Mouse (Mus musculus): Measurements from ENCODE around the gene Scn4a. TPM values are rescaled to one million over a fixed set of nuclear protein-coding genes. Genes with fewer than 3 reads are reported as not detected.

Scn4a gene
- polyA plus RNA-seq, 1 experiment from 2014 or later, result not detected

DNA sequence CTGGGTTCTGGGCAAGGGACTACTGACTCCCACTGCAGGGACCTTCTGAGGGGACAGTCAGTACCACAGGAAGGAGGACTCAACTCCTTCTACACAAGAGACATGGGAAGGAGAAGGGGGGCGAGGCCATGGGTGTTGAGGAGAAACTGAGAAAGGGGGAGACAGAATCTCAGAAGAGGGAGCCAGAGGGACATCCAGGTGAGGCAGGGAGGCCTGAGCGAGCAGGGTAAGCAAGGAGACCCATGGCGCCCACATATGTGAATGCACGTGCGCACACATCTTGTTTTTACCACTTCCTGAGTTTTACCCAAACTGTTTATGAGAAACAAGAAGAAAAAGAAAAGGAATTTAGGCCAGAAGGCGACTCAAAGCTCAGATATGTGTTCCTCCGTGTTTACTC, 35.3 kb downstream of the Scn4a start:
- Histone ChIP-seq H3K4me2 (ENCODE audit: low read depth, low read length, severe bottlenecking) (no peak overlapping the region), H3K36me3 (ENCODE audit: control insufficient read depth, insufficient read depth, low read length) (no peaks in the 10 kb centered on the region), H3K9ac (ENCODE audit: low read length) (no peak overlapping the region), H3K4me3 (ENCODE audit: low read depth, low read length) (no peak overlapping the region), H3K27ac (ENCODE audit: low read depth, low read length) (no peak overlapping the region), H3K4me1 (replicated peaks; ENCODE audit: control insufficient read depth, insufficient read depth, low read length) (no peaks in the 10 kb centered on the region; the same call in 1 of the 2 replicates), H3K9me3 (ENCODE audit: control insufficient read depth, low read length) (no peaks in the 10 kb centered on the region), H3K27me3 (ENCODE audit: control insufficient read depth, insufficient read depth, low read length) (no peaks in the 10 kb centered on the region)
- 84% methylated on average over 7 of the region's 7 CpGs for WGBS
- DNase-seq (ENCODE audit: low spot score) (no peak), ATAC-seq (replicated peaks; ENCODE audit: low FRiP score) (no peak)

DNA sequence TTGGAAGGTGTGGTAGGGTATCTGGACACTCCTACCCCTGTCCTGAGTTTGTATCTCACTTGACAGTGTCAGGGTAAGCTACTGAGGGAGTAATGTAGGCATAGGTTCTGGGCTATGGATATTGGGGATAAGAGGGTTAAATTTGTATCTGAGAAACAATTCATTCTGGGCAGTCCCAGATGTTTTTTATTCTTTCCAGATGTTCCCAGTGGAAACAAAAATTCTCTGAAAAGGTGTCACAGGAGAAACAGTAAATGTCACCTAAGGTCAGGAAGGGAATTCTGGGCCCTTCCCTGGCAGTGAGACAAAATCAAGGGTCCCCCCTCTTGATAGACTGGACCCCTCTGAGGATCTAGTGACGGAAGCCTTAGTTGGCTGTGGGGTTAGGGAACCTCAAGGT, 36.7 kb downstream of the Scn4a start:
- DNase-seq (ENCODE audit: low spot score) (no peak), ATAC-seq (replicated peaks; ENCODE audit: low FRiP score) (no peak)
- Histone ChIP-seq H3K36me3 (ENCODE audit: control insufficient read depth, insufficient read depth, low read length) (no peaks in the 10 kb centered on the region), H3K4me2 (ENCODE audit: low read depth, low read length, severe bottlenecking) (no peak overlapping the region), H3K4me1 (replicated peaks; ENCODE audit: control insufficient read depth, insufficient read depth, low read length) (no peaks in the 10 kb centered on the region; the same call in 1 of the 2 replicates), H3K9me3 (ENCODE audit: control insufficient read depth, low read length) (no peaks in the 10 kb centered on the region), H3K27ac (ENCODE audit: low read depth, low read length) (no peak overlapping the region), H3K27me3 (ENCODE audit: control insufficient read depth, insufficient read depth, low read length) (no peaks in the 10 kb centered on the region), H3K4me3 (ENCODE audit: low read depth, low read length) (no peak overlapping the region), H3K9ac (ENCODE audit: low read length) (no peak overlapping the region)
- WGBS, result 71% methylated on average over 1 of the region's 1 CpGs

DNA sequence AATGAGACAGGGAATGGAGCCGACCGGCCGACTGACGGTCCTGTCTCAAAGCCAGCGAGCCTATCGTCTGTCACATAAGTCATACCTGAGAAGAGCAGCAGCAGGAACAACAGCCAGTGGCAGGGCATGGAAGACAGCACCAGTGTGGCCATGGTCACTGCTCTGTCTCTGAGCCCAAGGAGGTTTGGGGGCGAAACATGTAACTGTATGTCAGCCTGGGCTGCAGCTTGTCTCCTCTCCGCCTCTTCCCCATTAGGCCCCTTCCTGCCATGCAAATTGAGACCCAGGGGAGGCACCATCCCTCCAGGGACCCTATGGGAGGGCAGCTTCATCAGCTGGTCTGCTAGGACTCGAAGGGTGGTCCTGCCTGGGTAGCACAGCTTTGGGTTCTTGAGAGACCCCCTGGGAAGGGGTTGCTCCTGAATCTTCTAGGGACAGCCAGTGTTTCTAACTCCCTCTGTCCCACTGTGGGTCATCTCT, 38.7 kb downstream of the Scn4a start, which contains the start of gene Cd79b:
Gene Cd79b (minus strand): TSS at position 430 of the 480 bp plus-strand sequence.
- Histone ChIP-seq H3K27ac (ENCODE audit: low read depth, low read length) (no peak within 1 kb of the TSS), H3K4me3 (ENCODE audit: low read depth, low read length) (no peak within 1 kb of the TSS)

DNA sequence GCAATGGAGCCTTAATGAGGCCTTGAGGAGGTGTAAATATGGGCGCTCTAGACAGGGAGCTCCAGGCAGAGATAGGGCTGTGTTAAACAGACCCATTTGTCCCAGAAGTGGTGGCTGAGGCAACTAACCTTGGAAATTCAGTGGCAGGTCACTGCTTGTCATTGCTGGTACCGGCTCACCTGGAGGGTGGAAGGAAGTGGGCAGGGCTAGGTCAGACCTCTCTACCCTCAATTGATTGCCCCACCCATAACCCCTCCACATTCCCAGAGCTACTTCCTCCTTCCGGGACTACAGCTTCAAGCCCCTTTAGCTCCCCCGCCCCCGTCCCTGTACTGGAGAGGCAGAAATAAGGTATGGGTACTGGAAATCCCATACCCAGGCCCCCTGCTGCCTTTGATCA, 39.6 kb downstream of the Scn4a start:
- no peak for DNase-seq (ENCODE audit: low spot score)
- H3K27me3 ChIP-seq (ENCODE audit: control insufficient read depth, insufficient read depth, low read length), result no peaks in the 10 kb centered on the region
- H3K27ac ChIP-seq (ENCODE audit: low read depth, low read length), result no peak overlapping the region
- H3K36me3 ChIP-seq (ENCODE audit: control insufficient read depth, insufficient read depth, low read length), result no peaks in the 10 kb centered on the region
- H3K4me1 ChIP-seq (replicated peaks; ENCODE audit: control insufficient read depth, insufficient read depth, low read length), result no peaks in the 10 kb centered on the region; the same call in 1 of the 2 replicates
- H3K9ac ChIP-seq (ENCODE audit: low read length), result no peak overlapping the region
- WGBS, result 84% methylated on average over 5 of the region's 5 CpGs
- ATAC-seq (replicated peaks; ENCODE audit: low FRiP score), result no peak
- no peaks in the 10 kb centered on the region for H3K9me3 ChIP-seq (ENCODE audit: control insufficient read depth, low read length)
- no peak overlapping the region for H3K4me2 ChIP-seq (ENCODE audit: low read depth, low read length, severe bottlenecking)
- no peak overlapping the region for H3K4me3 ChIP-seq (ENCODE audit: low read depth, low read length)

More for the DNA sequence above, 38.7 kb downstream of the Scn4a start, which contains the start of gene Cd79b:
- 78% methylated on average over 9 of the region's 9 CpGs for WGBS
- H3K4me1 ChIP-seq (replicated peaks; ENCODE audit: control insufficient read depth, insufficient read depth, low read length), result no peaks in the 10 kb centered on the region; the same call in 1 of the 2 replicates
- no peak within 1 kb of the TSS for H3K4me2 ChIP-seq (ENCODE audit: low read depth, low read length, severe bottlenecking)
- no peak for ATAC-seq (replicated peaks; ENCODE audit: low FRiP score)
- no peak for DNase-seq (ENCODE audit: low spot score)
- H3K9ac ChIP-seq (ENCODE audit: low read length), result no peak within 1 kb of the TSS
- no peaks in the 10 kb centered on the region for H3K27me3 ChIP-seq (ENCODE audit: control insufficient read depth, insufficient read depth, low read length)
- no peaks in the 10 kb centered on the region for H3K9me3 ChIP-seq (ENCODE audit: control insufficient read depth, low read length)
- H3K36me3 ChIP-seq (ENCODE audit: control insufficient read depth, insufficient read depth, low read length), result no peaks in the 10 kb centered on the region

DNA sequence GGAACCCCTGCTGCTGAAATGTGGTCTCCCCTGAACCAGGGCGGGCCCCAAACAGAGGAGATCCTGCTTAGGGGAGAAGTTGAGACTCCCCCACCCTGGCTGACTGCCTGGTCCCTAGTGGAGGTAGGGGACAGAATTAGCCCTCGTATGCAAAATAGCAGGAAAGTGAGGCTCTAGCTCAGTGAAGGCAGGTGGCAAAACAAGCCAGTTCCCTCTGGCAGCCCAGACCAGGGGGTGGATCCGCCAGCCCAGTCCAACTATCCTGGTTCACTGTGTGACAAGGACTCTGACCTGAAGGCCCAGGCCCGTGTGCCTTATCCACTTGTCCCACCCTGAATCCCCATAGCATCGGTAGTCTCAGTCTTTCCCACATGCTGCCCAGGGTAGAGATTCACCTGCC, 43.0 kb downstream of the Scn4a start:
- no peak overlapping the region for H3K4me2 ChIP-seq (ENCODE audit: low read depth, low read length, severe bottlenecking)
- H3K4me3 ChIP-seq (ENCODE audit: low read depth, low read length), result no peak overlapping the region
- no peak for ATAC-seq (replicated peaks; ENCODE audit: low FRiP score)
- no peaks in the 10 kb centered on the region for H3K27me3 ChIP-seq (ENCODE audit: control insufficient read depth, insufficient read depth, low read length)
- H3K36me3 ChIP-seq (ENCODE audit: control insufficient read depth, insufficient read depth, low read length), result no peaks in the 10 kb centered on the region
- no peak overlapping the region for H3K27ac ChIP-seq (ENCODE audit: low read depth, low read length)
- no peak overlapping the region for H3K9ac ChIP-seq (ENCODE audit: low read length)
- 78% methylated on average over 5 of the region's 5 CpGs for WGBS
- no peaks in the 10 kb centered on the region; the same call in 1 of the 2 replicates for H3K4me1 ChIP-seq (replicated peaks; ENCODE audit: control insufficient read depth, insufficient read depth, low read length)
- no peaks in the 10 kb centered on the region for H3K9me3 ChIP-seq (ENCODE audit: control insufficient read depth, low read length)
- DNase-seq (ENCODE audit: low spot score), result no peak

DNA sequence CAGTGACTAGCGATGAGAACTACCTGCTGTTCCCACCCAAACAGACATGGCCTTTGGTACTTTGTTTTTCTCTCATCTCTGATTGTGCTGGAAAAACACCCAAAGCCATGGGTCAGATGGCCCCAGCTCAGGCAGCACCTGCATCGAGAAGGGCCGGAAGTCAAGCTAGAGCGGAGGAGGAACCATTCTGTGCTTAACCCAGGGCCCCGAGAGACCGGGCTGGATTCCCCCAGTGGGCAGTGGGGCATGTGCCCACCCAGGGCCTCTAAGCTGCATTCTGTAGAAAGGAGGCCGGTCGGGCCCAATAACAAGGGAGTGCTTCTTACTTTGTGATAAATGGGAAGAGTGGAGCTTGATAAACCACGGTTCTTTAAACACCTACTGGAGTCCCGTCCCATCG, 44.9 kb downstream of the Scn4a start:
- no peak overlapping the region for H3K4me2 ChIP-seq (ENCODE audit: low read depth, low read length, severe bottlenecking)
- no peaks in the 10 kb centered on the region for H3K4me1 ChIP-seq (replicated peaks; ENCODE audit: control insufficient read depth, insufficient read depth, low read length)
- no peaks in the 10 kb centered on the region for H3K27me3 ChIP-seq (ENCODE audit: control insufficient read depth, insufficient read depth, low read length)
- ATAC-seq (replicated peaks; ENCODE audit: low FRiP score) (no peak), DNase-seq (ENCODE audit: low spot score) (no peak)
- no peak overlapping the region for H3K27ac ChIP-seq (ENCODE audit: low read depth, low read length)
- WGBS, result 84% methylated on average over 11 of the region's 11 CpGs
- no peaks in the 10 kb centered on the region for H3K36me3 ChIP-seq (ENCODE audit: control insufficient read depth, insufficient read depth, low read length)
- no peak overlapping the region for H3K9ac ChIP-seq (ENCODE audit: low read length)
- H3K4me3 ChIP-seq (ENCODE audit: low read depth, low read length), result no peak overlapping the region
- H3K9me3 ChIP-seq (ENCODE audit: control insufficient read depth, low read length), result no peaks in the 10 kb centered on the region

DNA sequence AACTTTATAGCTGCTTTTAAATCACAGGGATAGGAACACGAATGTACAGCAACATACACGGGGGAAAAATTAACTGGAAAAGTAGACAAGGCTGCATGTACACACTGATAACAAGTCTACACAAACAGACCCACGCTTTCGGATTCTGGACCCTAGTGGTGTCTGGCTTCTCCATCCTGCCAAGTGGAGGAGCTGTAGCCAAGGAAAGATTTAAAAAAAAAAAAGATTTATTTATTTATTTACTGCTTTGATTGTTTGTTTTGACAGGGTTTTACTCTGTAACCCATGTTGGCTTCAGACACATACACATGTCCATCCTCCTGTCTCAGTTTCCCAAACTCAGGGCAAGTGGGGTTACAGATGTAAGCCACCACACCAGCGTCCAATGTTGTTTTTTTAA, 45.7 kb downstream of the Scn4a start:
- WGBS, result 84% methylated on average over 5 of the region's 5 CpGs

DNA sequence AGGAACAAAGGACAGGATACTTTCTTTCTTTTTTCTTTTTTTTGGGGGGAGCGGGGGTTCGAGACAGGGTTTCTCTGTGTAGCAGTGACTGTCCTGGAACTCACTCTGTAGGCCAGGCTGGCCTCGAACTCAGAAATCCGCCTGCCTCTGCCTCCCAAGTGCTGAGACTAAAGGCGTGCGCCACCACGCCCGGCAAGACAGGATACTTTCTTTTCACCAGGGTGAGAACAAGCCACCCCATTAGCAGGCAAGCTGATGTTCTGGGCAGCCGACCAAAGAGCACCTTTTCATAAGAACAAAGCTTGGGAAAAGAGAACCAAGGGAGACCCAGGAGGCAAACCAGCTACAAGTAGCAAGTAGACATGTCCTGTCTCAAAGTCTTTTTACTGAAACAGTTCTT, 46.3 kb downstream of the Scn4a start:
- Histone ChIP-seq H3K4me1 (replicated peaks; ENCODE audit: control insufficient read depth, insufficient read depth, low read length) (no peaks in the 10 kb centered on the region), H3K4me3 (ENCODE audit: low read depth, low read length) (no peak overlapping the region), H3K4me2 (ENCODE audit: low read depth, low read length, severe bottlenecking) (no peak overlapping the region), H3K9me3 (ENCODE audit: control insufficient read depth, low read length) (no peaks in the 10 kb centered on the region), H3K36me3 (ENCODE audit: control insufficient read depth, insufficient read depth, low read length) (no peaks in the 10 kb centered on the region), H3K27ac (ENCODE audit: low read depth, low read length) (no peak overlapping the region), H3K27me3 (ENCODE audit: control insufficient read depth, insufficient read depth, low read length) (no peaks in the 10 kb centered on the region), H3K9ac (ENCODE audit: low read length) (no peak overlapping the region)
- no peak for ATAC-seq (replicated peaks; ENCODE audit: low FRiP score)
- DNase-seq (ENCODE audit: low spot score), result no peak
- 81% methylated on average over 9 of the region's 9 CpGs for WGBS

More for the DNA sequence above, 45.7 kb downstream of the Scn4a start:
- no peak overlapping the region for H3K4me3 ChIP-seq (ENCODE audit: low read depth, low read length)
- no peak overlapping the region for H3K9ac ChIP-seq (ENCODE audit: low read length)
- no peaks in the 10 kb centered on the region for H3K9me3 ChIP-seq (ENCODE audit: control insufficient read depth, low read length)
- H3K4me2 ChIP-seq (ENCODE audit: low read depth, low read length, severe bottlenecking), result no peak overlapping the region
- H3K27me3 ChIP-seq (ENCODE audit: control insufficient read depth, insufficient read depth, low read length), result no peaks in the 10 kb centered on the region
- H3K4me1 ChIP-seq (replicated peaks; ENCODE audit: control insufficient read depth, insufficient read depth, low read length), result no peaks in the 10 kb centered on the region
- ATAC-seq (replicated peaks; ENCODE audit: low FRiP score), result no peak
- no peak overlapping the region for H3K27ac ChIP-seq (ENCODE audit: low read depth, low read length)
- H3K36me3 ChIP-seq (ENCODE audit: control insufficient read depth, insufficient read depth, low read length), result no peaks in the 10 kb centered on the region
- no peak for DNase-seq (ENCODE audit: low spot score)

DNA sequence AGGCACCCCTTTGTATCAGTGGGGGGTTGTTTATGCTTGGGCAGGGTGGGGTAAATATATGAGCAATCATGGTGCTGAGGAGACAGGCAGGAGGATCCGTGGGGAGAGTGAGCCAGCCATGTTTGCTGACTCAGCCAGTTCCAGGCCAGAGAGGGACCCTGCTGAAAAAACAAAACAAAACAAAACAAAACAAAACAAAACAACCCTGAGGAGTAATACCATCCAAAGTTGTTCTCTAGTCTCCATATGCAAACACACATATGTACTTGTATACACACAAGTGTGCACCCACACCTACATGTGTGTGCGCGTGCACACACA, 47.1 kb downstream of the Scn4a start:
- Histone ChIP-seq H3K27ac (ENCODE audit: low read depth, low read length) (no peak overlapping the region), H3K4me3 (ENCODE audit: low read depth, low read length) (no peak overlapping the region), H3K36me3 (ENCODE audit: control insufficient read depth, insufficient read depth, low read length) (no peaks in the 10 kb centered on the region), H3K27me3 (ENCODE audit: control insufficient read depth, insufficient read depth, low read length) (no peaks in the 10 kb centered on the region), H3K9me3 (ENCODE audit: control insufficient read depth, low read length) (no peaks in the 10 kb centered on the region), H3K9ac (ENCODE audit: low read length) (no peak overlapping the region), H3K4me2 (ENCODE audit: low read depth, low read length, severe bottlenecking) (no peak overlapping the region), H3K4me1 (replicated peaks; ENCODE audit: control insufficient read depth, insufficient read depth, low read length) (no peaks in the 10 kb centered on the region)
- no peak for ATAC-seq (replicated peaks; ENCODE audit: low FRiP score)
- no peak for DNase-seq (ENCODE audit: low spot score)
- WGBS, result 89% methylated on average over 3 of the region's 3 CpGs
